Mouse (Mus musculus) kidney, adult 9 months (tissue): ENCODE measurements around the gene Tspan31.

Experiments used
- DNase-seq: peaks from one replicate; pipeline ENCODE4 v3.0.0; 2022

The Tspan31 gene

GRCm38 (mm10) chr10:127070190-127071121, at the start of gene Tspan31:
Tspan31 (minus strand) TSS chr10:127070264.
- peak; percentile 98 for DNase-seq

GRCm38 (mm10) chr10:127119229-127119628, 49.2 kb upstream of the Tspan31 start:
- DNase-seq: no peak

DNA sequence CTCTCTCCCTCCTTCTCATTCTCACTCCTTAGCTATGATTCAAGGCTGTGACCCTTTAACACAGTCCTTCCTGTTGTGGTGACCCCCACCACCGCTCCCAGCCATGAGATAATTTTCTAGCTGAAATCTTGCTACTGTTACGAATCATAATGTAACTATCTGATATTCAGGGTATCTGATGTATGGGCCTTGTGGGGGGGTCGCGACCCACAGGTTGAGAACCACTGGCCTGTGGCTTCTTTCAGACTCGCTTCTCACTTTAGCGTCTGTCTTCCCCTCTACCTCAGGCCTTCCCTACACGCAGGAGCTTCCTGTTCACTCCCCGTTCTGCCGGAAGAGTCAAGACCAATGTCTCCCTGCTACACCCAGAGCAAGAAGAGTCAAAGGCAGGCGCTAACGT, 48.4 kb upstream of the Tspan31 start:
- no peak for DNase-seq

GRCm38 (mm10) chr10:127115068-127115467, 45.0 kb upstream of the Tspan31 start:
- no peak for DNase-seq

GRCm38 (mm10) chr10:127114408-127114807, 44.3 kb upstream of the Tspan31 start:
- no peak for DNase-seq

- no peak for DNase-seq
These were observed 41.2 kb upstream of the Tspan31 start for GRCm38 (mm10) chr10:127111001-127111887.

DNA sequence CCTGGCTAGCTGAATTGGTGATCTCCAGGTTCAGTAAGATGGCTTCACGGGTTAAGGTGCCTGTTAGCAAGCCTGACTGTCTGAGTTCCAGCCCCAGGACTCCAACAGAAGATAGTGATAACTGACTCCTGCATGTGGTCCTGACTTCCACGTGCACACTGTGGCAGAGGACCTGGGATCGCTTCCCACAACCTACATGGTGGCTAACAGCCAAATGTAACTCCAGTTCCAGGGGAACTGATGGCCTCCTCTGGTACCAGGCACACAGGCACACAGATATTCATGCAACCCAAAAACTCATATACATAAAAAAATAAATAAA, 38.2 kb upstream of the Tspan31 start:
- no peak for DNase-seq

GRCm38 (mm10) chr10:127107563-127108261, 37.6 kb upstream of the Tspan31 start:
- DNase-seq: no peak

- no peak for DNase-seq
These were observed 33.6 kb upstream of the Tspan31 start for GRCm38 (mm10) chr10:127103631-127104030.

DNA sequence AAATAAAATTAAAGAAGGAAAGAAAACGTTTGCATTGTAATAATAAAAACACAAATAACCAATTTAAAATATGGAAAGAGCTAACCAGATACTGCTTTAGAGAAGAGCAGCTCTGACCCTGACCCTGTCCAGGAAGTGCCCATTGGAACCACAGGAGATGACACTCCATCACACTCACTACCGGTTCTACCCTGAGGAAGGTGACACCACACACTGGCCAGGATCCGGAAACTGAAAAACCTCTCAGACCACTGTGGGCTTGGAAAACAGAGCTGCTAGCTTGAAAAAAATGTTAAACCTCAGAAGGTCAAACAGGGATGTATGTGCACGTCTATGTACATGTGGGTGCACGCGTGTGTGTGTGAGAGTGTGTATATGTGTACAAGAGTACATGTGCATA, 31.1 kb upstream of the Tspan31 start:
- no peak for DNase-seq

DNA sequence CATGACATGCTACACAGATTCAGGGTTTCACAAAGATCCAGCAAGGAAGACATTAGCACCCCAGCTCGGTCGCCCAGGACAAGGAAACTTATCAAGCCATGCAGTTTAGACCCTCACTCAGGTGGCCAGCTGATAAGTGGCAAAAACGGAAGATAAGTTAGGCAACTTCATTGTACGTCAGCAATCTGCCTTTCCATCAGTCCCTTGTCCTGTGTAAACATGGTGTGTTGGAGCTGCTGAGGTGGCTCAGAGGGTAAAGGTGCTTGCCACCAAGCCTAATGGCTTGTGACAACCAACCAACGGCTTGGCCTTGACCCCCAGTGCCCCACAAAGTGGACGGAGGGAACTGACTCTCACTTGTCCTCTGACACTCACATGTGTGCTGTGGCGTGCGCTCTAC, 30.4 kb upstream of the Tspan31 start:
- no peak for DNase-seq

GRCm38 (mm10) chr10:127099868-127100267, 29.8 kb upstream of the Tspan31 start:
- no peak for DNase-seq

DNA sequence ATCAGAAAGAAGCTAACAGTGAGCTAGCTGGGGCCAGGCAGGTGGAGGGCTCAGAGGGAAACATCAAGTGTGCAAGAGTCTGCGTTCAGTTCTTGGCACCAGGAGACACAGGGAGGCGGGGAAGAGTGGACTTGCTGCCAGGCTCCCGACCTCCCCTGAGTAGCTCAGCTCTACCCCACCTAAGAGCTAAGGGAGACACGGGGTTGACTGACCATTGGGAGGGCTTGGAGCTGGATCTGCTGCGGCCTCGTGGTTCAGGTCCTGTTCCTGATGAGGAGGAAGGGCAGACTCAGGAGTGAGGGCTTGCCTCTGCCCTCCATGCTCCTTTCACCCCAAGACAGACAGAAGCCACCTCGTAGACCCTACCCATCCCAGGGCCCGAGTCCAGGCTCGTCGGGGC, 29.1 kb upstream of the Tspan31 start:
- DNase-seq: no peak

DNA sequence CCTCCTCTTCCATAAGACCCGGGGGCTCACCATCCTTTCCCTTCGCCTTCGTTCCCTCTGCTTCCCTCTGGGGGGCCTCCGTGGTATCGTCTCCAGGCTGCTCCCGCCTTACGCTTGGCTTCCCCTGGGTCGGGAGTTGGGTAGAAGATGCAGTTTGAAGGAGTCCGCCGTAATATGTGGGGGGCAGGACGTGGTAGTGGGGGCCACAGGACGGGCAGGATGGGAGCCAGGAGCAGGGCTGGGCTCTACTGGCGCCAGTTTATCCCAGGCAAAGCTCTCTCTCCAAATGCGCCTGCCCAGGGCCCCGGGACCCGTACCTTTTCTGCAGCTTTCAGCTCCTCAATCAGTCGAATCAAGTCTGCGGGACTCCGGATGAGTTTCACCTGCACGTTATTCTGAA, 28.4 kb upstream of the Tspan31 start:
- DNase-seq: no peak

DNA sequence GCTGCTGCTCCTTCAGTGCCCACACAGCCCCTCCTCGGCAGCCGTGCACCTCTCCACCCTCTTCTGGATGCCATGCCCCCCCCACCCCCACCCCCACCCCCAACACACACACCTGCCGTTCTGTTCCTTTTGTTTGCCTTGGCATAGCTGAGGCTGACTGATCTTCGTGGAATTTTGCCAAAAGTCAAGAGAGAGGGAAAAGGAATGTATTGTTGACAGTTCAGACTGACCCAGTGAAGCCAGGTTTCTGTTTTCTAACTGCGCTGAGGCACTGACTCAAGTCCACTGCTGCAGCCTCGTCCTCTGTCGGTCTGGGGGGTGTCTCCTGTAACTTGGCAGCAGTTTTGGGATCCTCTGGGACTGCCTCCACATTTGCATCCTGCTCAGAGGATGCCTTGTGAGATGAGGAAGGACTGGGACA, 24.3 kb upstream of the Tspan31 start:
- peak; percentile 41 for DNase-seq

DNA sequence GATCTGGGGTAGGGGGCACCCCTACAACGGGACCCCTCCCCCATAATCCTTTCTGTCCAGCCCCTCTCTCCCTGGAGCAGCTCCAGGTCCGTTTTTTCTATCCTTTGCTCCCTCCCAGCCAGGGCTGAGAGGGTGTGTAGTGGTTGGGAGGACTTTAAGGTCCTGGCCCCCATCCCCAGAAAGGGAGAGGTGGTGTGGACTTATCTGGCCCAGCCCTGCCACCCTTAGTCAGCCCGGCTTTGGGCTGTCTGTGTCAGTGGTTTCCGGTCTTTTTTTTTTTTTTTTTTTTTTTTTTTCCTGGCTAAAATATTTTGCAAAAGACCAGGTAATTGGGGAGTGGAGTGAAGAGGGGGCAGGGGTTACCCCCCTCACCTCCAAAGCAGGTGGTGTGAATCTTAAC, 22.7 kb upstream of the Tspan31 start:
- DNase-seq: no peak

DNA sequence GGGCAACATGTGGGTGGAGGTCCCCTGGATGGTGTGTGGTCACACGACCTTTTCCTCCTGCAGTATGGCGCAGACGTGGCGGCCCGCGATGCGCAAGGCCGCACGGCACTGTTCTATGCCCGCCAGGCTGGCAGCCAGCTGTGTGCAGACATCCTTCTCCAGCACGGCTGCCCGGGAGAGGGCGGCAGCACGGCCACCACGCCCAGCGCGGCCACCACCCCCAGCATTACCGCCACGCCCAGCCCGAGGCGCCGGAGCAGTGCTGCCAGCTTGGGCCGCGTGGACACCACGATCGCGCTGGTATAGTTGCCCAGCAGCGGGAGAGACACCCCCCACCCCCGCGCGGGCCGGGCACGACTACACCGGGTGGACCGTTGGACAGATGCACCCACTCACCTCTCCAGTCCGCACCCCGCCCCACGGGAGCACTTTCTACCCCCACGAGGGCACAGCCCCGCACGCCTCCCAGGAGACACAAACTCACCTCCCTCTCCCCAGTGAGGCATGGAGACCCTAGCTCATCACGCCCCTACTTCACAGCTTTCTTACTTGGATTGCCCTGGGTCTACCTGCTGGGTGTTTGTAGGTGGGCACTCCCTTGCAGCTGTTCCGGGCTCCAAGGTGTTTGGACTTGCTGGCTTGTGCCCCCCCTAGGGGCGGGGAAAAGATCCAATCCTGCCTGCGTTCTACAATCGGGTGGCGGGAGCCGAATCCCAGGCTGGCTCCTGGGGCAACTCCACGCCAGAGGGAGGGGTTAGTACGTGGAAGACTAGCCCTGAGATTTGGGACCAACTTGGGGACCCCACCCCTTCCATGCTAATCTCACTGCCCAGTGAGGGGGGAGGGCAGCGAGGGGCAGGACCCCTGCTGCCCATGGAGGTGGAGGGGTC, 21.7 kb upstream of the Tspan31 start:
- DNase-seq: peak; percentile 35

DNA sequence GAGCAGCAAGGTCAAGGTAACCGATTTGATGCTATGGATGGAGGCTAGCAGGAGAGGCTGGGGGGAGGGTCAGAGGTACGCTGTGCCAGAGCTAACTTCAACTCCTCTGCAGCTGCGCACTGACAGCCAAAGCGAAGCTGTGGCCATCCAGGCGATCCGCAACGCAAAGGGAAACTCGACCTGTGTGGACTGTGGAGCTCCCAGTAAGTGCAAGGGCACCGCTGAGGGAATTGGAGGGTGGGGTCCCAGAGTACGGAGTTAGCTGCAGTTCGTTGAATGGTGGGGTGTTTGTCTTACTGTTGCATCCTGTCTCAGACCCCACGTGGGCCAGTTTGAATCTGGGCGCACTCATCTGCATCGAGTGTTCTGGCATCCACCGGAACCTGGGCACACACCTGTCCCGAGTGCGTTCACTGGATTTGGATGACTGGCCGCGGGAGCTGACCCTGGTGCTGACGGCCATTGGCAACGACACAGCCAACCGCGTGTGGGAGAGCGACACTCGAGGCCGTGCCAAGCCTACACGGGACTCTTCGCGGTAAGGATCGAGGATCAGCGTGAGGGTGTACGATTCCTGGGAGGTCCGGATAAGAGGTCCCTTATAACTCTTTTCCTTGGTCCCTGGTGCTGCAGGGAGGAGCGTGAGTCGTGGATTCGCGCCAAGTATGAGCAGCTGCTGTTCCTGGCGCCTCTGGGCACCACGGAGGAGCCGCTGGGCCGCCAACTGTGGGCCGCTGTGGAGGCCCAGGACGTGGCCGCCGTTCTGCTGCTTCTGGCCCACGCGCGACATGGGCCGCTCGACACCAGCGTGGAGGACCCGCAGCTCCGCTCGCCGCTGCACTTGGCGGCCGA, 20.7 kb upstream of the Tspan31 start:
- DNase-seq: peak; percentile 79

GRCm38 (mm10) chr10:127085633-127086032, 15.6 kb upstream of the Tspan31 start:
- DNase-seq: no peak

DNA sequence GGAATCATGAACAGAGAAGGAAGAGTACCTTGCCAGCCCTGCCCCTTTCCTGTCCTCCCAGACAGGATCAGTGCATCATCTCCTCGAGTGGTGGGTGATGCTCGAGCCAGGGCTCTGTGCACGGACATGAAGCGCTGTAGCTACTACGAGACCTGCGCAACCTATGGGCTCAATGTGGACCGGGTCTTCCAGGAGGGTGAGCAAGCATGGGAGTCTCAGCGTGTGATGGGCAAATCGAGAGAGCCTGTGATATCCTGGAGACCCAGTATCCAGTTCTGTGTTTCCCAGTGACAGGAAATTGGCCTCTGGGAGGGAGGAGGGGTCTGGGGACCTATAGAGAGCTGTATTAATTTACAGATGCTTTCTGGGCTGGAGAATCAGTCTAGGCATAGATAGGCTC, 15.0 kb upstream of the Tspan31 start:
- DNase-seq: no peak

GRCm38 (mm10) chr10:127083915-127084306, 13.8 kb upstream of the Tspan31 start:
- no peak for DNase-seq
